Mouse (Mus musculus): Measurements from ENCODE around the gene Atp1b2. TPM values are rescaled to one million over a fixed set of nuclear protein-coding genes. Genes with fewer than 3 reads are reported as not detected.

Atp1b2 gene
- total RNA-seq, 1 experiment from 2014 or later = 38.0 TPM

- peak; percentile 81 for DNase-seq
Measured at GRCm38 (mm10) chr11:69580091-69580514, 25.6 kb downstream of the Atp1b2 start, which contains the start of the genes Wrap53 and Trp53. TSS of gene Wrap53 (minus strand) at chr11:69580255. TSS of gene Trp53 (plus strand) at chr11:69580359.

- DNase-seq = peak; percentile 95
Measured at GRCm38 (mm10) chr11:69579128-69580017, 26.4 kb downstream of the Atp1b2 start.

GRCm38 (mm10) chr11:69578301-69578700 is 27.4 kb downstream of the Atp1b2 start:
- no peak for DNase-seq

- DNase-seq = no peak
Measured at GRCm38 (mm10) chr11:69576307-69576706, 29.4 kb downstream of the Atp1b2 start.

- DNase-seq = no peak
Measured at GRCm38 (mm10) chr11:69575220-69575619, 30.5 kb downstream of the Atp1b2 start.

- DNase-seq = no peak
Measured at GRCm38 (mm10) chr11:69565131-69565530, 40.6 kb downstream of the Atp1b2 start.

GRCm38 (mm10) chr11:69564391-69564790 is 41.4 kb downstream of the Atp1b2 start:
- DNase-seq = no peak

GRCm38 (mm10) chr11:69563373-69563772 is 42.4 kb downstream of the Atp1b2 start:
- DNase-seq = no peak

GRCm38 (mm10) chr11:69560896-69561854 is 44.6 kb downstream of the Atp1b2 start:
- no peak for DNase-seq

GRCm38 (mm10) chr11:69559851-69560765 is 45.6 kb downstream of the Atp1b2 start, which contains the start of gene Efnb3:
TSS of gene Efnb3 (minus strand) at chr11:69560205.
- no peak for DNase-seq

- DNase-seq = no peak
Measured at GRCm38 (mm10) chr11:69559183-69559582, 46.6 kb downstream of the Atp1b2 start.

- no peak for DNase-seq
Measured at GRCm38 (mm10) chr11:69558756-69559155, 47.0 kb downstream of the Atp1b2 start.

- no peak for DNase-seq
Measured at GRCm38 (mm10) chr11:69557381-69557958, 48.3 kb downstream of the Atp1b2 start.

- no peak for DNase-seq
Measured at GRCm38 (mm10) chr11:69554539-69555140, 51.1 kb downstream of the Atp1b2 start.

- DNase-seq = no peak
Measured at GRCm38 (mm10) chr11:69553341-69553721, 52.4 kb downstream of the Atp1b2 start.

- no peak for DNase-seq
Measured at GRCm38 (mm10) chr11:69552622-69553340, 53.0 kb downstream of the Atp1b2 start.

- DNase-seq = no peak
Measured at GRCm38 (mm10) chr11:69551310-69551709, 54.4 kb downstream of the Atp1b2 start.
